Mouse (Mus musculus): ENCODE data around the gene Smim12.

The Smim12 gene

GRCm38 (mm10) chr4:127243552-127243951 lies at the start of gene Smim12:
Gene Smim12, plus strand, starts transcription at chr4:127243784.
- no peaks in the 10 kb centered on the region for H3K27me3 ChIP-seq (ENCODE audit: control insufficient read depth, insufficient read depth, low read length, poor library complexity, severe bottlenecking)
- H3K36me3 ChIP-seq (ENCODE audit: control insufficient read depth, insufficient read depth, low read length, poor library complexity, severe bottlenecking) = peaks cover 2% of the 10 kb centered on the region; the same call in 1 of the 2 replicates
- peak; percentile 99 for DNase-seq (ENCODE audit: low read depth, low spot score)

- DNase-seq (ENCODE audit: low read depth, low spot score) = no peak
Observed at GRCm38 (mm10) chr4:127194477-127195269, 48.9 kb upstream of the Smim12 start.

GRCm38 (mm10) chr4:127198609-127199008 lies 45.0 kb upstream of the Smim12 start:
- no peak for DNase-seq (ENCODE audit: low read depth, low spot score)

More at GRCm38 (mm10) chr4:127194477-127195269, 48.9 kb upstream of the Smim12 start:
- Histone ChIP-seq H3K36me3 (ENCODE audit: control insufficient read depth, insufficient read depth, low read length, poor library complexity, severe bottlenecking) (no peaks in the 10 kb centered on the region), H3K27me3 (ENCODE audit: control insufficient read depth, insufficient read depth, low read length, poor library complexity, severe bottlenecking) (no peaks in the 10 kb centered on the region)

GRCm38 (mm10) chr4:127199406-127199805 lies 44.2 kb upstream of the Smim12 start:
- Histone ChIP-seq H3K27me3 (ENCODE audit: control insufficient read depth, insufficient read depth, low read length, poor library complexity, severe bottlenecking) (no peaks in the 10 kb centered on the region; the same call in 1 of the 2 replicates), H3K36me3 (ENCODE audit: control insufficient read depth, insufficient read depth, low read length, poor library complexity, severe bottlenecking) (no peaks in the 10 kb centered on the region)
- DNase-seq (ENCODE audit: low read depth, low spot score) = peak; percentile 29

More at GRCm38 (mm10) chr4:127198609-127199008, 45.0 kb upstream of the Smim12 start:
- Histone ChIP-seq H3K36me3 (ENCODE audit: control insufficient read depth, insufficient read depth, low read length, poor library complexity, severe bottlenecking) (no peaks in the 10 kb centered on the region), H3K27me3 (ENCODE audit: control insufficient read depth, insufficient read depth, low read length, poor library complexity, severe bottlenecking) (no peaks in the 10 kb centered on the region; the same call in 1 of the 2 replicates)

GRCm38 (mm10) chr4:127200164-127200722 lies 43.3 kb upstream of the Smim12 start:
- DNase-seq (ENCODE audit: low read depth, low spot score) = no peak

GRCm38 (mm10) chr4:127200769-127201617 lies 42.6 kb upstream of the Smim12 start:
- H3K27me3 ChIP-seq (ENCODE audit: control insufficient read depth, insufficient read depth, low read length, poor library complexity, severe bottlenecking) = no peaks in the 10 kb centered on the region; the same call in 1 of the 2 replicates
- no peaks in the 10 kb centered on the region for H3K36me3 ChIP-seq (ENCODE audit: control insufficient read depth, insufficient read depth, low read length, poor library complexity, severe bottlenecking)
- no peak for DNase-seq (ENCODE audit: low read depth, low spot score)

More at GRCm38 (mm10) chr4:127200164-127200722, 43.3 kb upstream of the Smim12 start:
- Histone ChIP-seq H3K36me3 (ENCODE audit: control insufficient read depth, insufficient read depth, low read length, poor library complexity, severe bottlenecking) (no peaks in the 10 kb centered on the region), H3K27me3 (ENCODE audit: control insufficient read depth, insufficient read depth, low read length, poor library complexity, severe bottlenecking) (no peaks in the 10 kb centered on the region; the same call in 1 of the 2 replicates)

- no peaks in the 10 kb centered on the region for H3K36me3 ChIP-seq (ENCODE audit: control insufficient read depth, insufficient read depth, low read length, poor library complexity, severe bottlenecking)
- H3K27me3 ChIP-seq (ENCODE audit: control insufficient read depth, insufficient read depth, low read length, poor library complexity, severe bottlenecking) = no peaks in the 10 kb centered on the region; the same call in 1 of the 2 replicates
- DNase-seq (ENCODE audit: low read depth, low spot score) = no peak
Observed at GRCm38 (mm10) chr4:127203081-127203480, 40.5 kb upstream of the Smim12 start.

GRCm38 (mm10) chr4:127211318-127211717 lies 32.3 kb upstream of the Smim12 start:
- Histone ChIP-seq H3K36me3 (ENCODE audit: control insufficient read depth, insufficient read depth, low read length, poor library complexity, severe bottlenecking) (no peaks in the 10 kb centered on the region), H3K27me3 (ENCODE audit: control insufficient read depth, insufficient read depth, low read length, poor library complexity, severe bottlenecking) (no peaks in the 10 kb centered on the region)
- DNase-seq (ENCODE audit: low read depth, low spot score) = no peak

- Histone ChIP-seq H3K36me3 (ENCODE audit: control insufficient read depth, insufficient read depth, low read length, poor library complexity, severe bottlenecking) (no peaks in the 10 kb centered on the region), H3K27me3 (ENCODE audit: control insufficient read depth, insufficient read depth, low read length, poor library complexity, severe bottlenecking) (no peaks in the 10 kb centered on the region)
- no peak for DNase-seq (ENCODE audit: low read depth, low spot score)
Observed at GRCm38 (mm10) chr4:127214510-127214909, 29.1 kb upstream of the Smim12 start.

- Histone ChIP-seq H3K36me3 (ENCODE audit: control insufficient read depth, insufficient read depth, low read length, poor library complexity, severe bottlenecking) (no peaks in the 10 kb centered on the region), H3K27me3 (ENCODE audit: control insufficient read depth, insufficient read depth, low read length, poor library complexity, severe bottlenecking) (no peaks in the 10 kb centered on the region)
- DNase-seq (ENCODE audit: low read depth, low spot score) = no peak
Observed at GRCm38 (mm10) chr4:127215103-127215502, 28.5 kb upstream of the Smim12 start.

- H3K27me3 ChIP-seq (ENCODE audit: control insufficient read depth, insufficient read depth, low read length, poor library complexity, severe bottlenecking) = no peaks in the 10 kb centered on the region
- no peak for DNase-seq (ENCODE audit: low read depth, low spot score)
- no peaks in the 10 kb centered on the region for H3K36me3 ChIP-seq (ENCODE audit: control insufficient read depth, insufficient read depth, low read length, poor library complexity, severe bottlenecking)
Observed at GRCm38 (mm10) chr4:127215799-127216198, 27.8 kb upstream of the Smim12 start.

GRCm38 (mm10) chr4:127216251-127216651 lies 27.3 kb upstream of the Smim12 start:
- Histone ChIP-seq H3K36me3 (ENCODE audit: control insufficient read depth, insufficient read depth, low read length, poor library complexity, severe bottlenecking) (no peaks in the 10 kb centered on the region), H3K27me3 (ENCODE audit: control insufficient read depth, insufficient read depth, low read length, poor library complexity, severe bottlenecking) (no peaks in the 10 kb centered on the region)
- DNase-seq (ENCODE audit: low read depth, low spot score) = no peak

GRCm38 (mm10) chr4:127217048-127217447 lies 26.5 kb upstream of the Smim12 start:
- no peak for DNase-seq (ENCODE audit: low read depth, low spot score)
- Histone ChIP-seq H3K36me3 (ENCODE audit: control insufficient read depth, insufficient read depth, low read length, poor library complexity, severe bottlenecking) (no peaks in the 10 kb centered on the region), H3K27me3 (ENCODE audit: control insufficient read depth, insufficient read depth, low read length, poor library complexity, severe bottlenecking) (no peaks in the 10 kb centered on the region)

GRCm38 (mm10) chr4:127223291-127223690 lies 20.3 kb upstream of the Smim12 start:
- no peaks in the 10 kb centered on the region for H3K27me3 ChIP-seq (ENCODE audit: control insufficient read depth, insufficient read depth, low read length, poor library complexity, severe bottlenecking)
- no peaks in the 10 kb centered on the region for H3K36me3 ChIP-seq (ENCODE audit: control insufficient read depth, insufficient read depth, low read length, poor library complexity, severe bottlenecking)
- DNase-seq (ENCODE audit: low read depth, low spot score) = no peak
